Comparison of ENCODE assay signal across 23 mouse cellular contexts in the genomic region with DNA sequence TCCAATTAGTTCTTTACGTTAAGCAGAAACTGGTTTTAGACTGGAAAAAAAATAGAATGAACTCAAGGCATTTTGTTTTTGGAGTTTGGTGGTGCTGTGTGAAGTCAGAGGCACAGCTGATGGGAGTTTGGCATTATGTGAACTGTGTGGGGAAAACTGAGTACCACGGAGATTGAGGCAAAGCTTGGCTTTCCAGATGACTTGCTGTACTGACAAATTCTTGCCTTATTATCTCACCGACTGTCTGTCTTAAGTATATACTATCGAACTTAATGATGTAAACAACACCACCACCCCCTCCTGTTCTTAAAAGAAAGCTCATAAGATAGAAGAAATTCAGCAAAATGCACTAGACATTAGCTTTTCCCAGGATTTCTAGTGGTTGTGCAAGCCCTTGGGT.
DNase-seq lines count a peak whose midpoint lies in the region; ATAC-seq and TF ChIP-seq lines count a peak whose summit lies in the region.
"Had no signal": no experiment of that assay in that cellular context is flagged by ENCODE, and none has a peak within 500 bp of the region (broad histone marks: within the 10 kb centered on the region; RNA-seq: fewer than 3 reads in every experiment).

No protein-coding gene starts in this region.

- peaks cover 25% of the 10 kb centered on the region for H3K4me1 ChIP-seq in kidney, embryonic 15.5 days
- peaks cover 6% of the 10 kb centered on the region; the same call in 1 of the 2 replicates for H3K4me1 ChIP-seq in lung, embryonic 14.5 days (ENCODE audit: insufficient read depth)
- H3K4me1 ChIP-seq in lung, postnatal 0 days (ENCODE audit: insufficient read depth, low read depth, low read length), result no peaks in the 10 kb centered on the region
- H3K4me1 ChIP-seq: hindbrain, embryonic 12.5 days; hindbrain, embryonic 15.5 days had no signal

- peaks cover 56% of the 10 kb centered on the region for H3K36me3 ChIP-seq in kidney, embryonic 15.5 days
- H3K36me3 ChIP-seq in lung, embryonic 14.5 days (ENCODE audit: insufficient read depth), result peaks cover 33% of the 10 kb centered on the region
- peaks cover 14% of the 10 kb centered on the region; the same call in 1 of the 2 replicates for H3K36me3 ChIP-seq in lung, postnatal 0 days (ENCODE audit: insufficient read depth, low read length)
- H3K36me3 ChIP-seq: G1E had no signal

- peak; percentile 24 for ATAC-seq in kidney, embryonic 15.5 days (replicated peaks; ENCODE audit: low FRiP score)
- ATAC-seq in lung, embryonic 14.5 days (ENCODE audit: insufficient read depth), result peak; percentile 52; the same call in 1 of the 2 replicates
- no peak for ATAC-seq in lung, postnatal 0 days
- ATAC-seq: forebrain, embryonic 14.5 days; forebrain, postnatal 0 days; Patski had no signal

- H3K4me2 ChIP-seq in kidney, embryonic 15.5 days, result 0 out of 2 replicates have a peak overlapping the region, but pooled peaks have one; percentile 9
- no peak overlapping the region for H3K4me2 ChIP-seq in lung, embryonic 14.5 days
- H3K4me2 ChIP-seq in lung, postnatal 0 days (replicated peaks; ENCODE audit: low read depth, low read length), result no peak overlapping the region
- H3K4me2 ChIP-seq: heart, embryonic 11.5 days; hindbrain, embryonic 12.5 days; hindbrain, embryonic 15.5 days had no signal

- H3K27ac ChIP-seq in kidney, embryonic 15.5 days, result peak overlapping the region; percentile 78
- H3K27ac ChIP-seq in lung, embryonic 14.5 days (ENCODE audit: low read depth), result no peak overlapping the region; the same call in 1 of the 2 replicates
- H3K27ac ChIP-seq in lung, postnatal 0 days (ENCODE audit: low read length), result 0 out of 2 replicates have a peak overlapping the region, but pooled peaks have one; percentile 9
- H3K27ac ChIP-seq: gastrocnemius, adult 2 months; hindbrain, embryonic 12.5 days; hindbrain, embryonic 15.5 days had no signal

- no peak for DNase-seq in kidney, adult 11 months
- DNase-seq in lung, embryonic 14.5 days, result peak; percentile 30
- DNase-seq in lung, postnatal 36 days, result no peak
- no peak for DNase-seq in lung, postnatal 0 days (ENCODE audit: low spot score)
- no peak for DNase-seq in lung, adult 18-20 months
- DNase-seq: adrenal gland, postnatal 10 days; adrenal gland, postnatal 36 days; B cell, adult 2 months; cerebellum, adult 18-20 months; cerebellum, adult 9-10 months; cerebellum, postnatal 14 days; forebrain, postnatal 0 days; gastrocnemius, adult 2 months; gastrocnemius, postnatal 14 days; heart, adult 11 months had no signal

- TF ChIP-seq CTCF in lung, embryonic 14.5 days (IDR thresholded peaks at IDR 0.05; ENCODE audit: low read depth), result no peak
- no peak for TF ChIP-seq CTCF in lung, postnatal 0 days (IDR thresholded peaks at IDR 0.05)

- no peak for TF ChIP-seq EP300 in lung, postnatal 0 days (IDR thresholded peaks at IDR 0.05)

- no peak overlapping the region for H3K9ac ChIP-seq in kidney, embryonic 15.5 days
- H3K9ac ChIP-seq in lung, embryonic 14.5 days, result no peak overlapping the region
- no peak overlapping the region for H3K9ac ChIP-seq in lung, postnatal 0 days (replicated peaks; ENCODE audit: low read depth)
- H3K9ac ChIP-seq: forebrain, postnatal 0 days; hindbrain, embryonic 12.5 days; hindbrain, embryonic 15.5 days had no signal

- H3K27me3 ChIP-seq in kidney, embryonic 15.5 days, result no peaks in the 10 kb centered on the region
- no peaks in the 10 kb centered on the region for H3K27me3 ChIP-seq in lung, embryonic 14.5 days (ENCODE audit: insufficient read depth, low read length)
- H3K27me3 ChIP-seq in lung, postnatal 0 days (replicated peaks; ENCODE audit: insufficient read depth, low read length), result no peaks in the 10 kb centered on the region
- H3K27me3 ChIP-seq: CH12.LX; hindbrain, embryonic 12.5 days; hindbrain, embryonic 15.5 days; Patski had no signal

- 23% methylated on average over 4 of the region's 4 CpGs for WGBS in kidney, embryonic 15.5 days
- WGBS in lung, embryonic 14.5 days, result 29% methylated on average over 4 of the region's 4 CpGs
- WGBS in lung, postnatal 0 days, result 45% methylated on average over 4 of the region's 4 CpGs

- H3K9me3 ChIP-seq in kidney, embryonic 15.5 days (replicated peaks), result no peaks in the 10 kb centered on the region
- no peaks in the 10 kb centered on the region for H3K9me3 ChIP-seq in lung, embryonic 14.5 days (ENCODE audit: low read depth, low read length)
- no peaks in the 10 kb centered on the region for H3K9me3 ChIP-seq in lung, postnatal 0 days (ENCODE audit: low read length)
- H3K9me3 ChIP-seq: hindbrain, embryonic 12.5 days; hindbrain, embryonic 15.5 days had no signal

- no peak overlapping the region for H3K4me3 ChIP-seq in kidney, embryonic 15.5 days (replicated peaks)
- no peak overlapping the region for H3K4me3 ChIP-seq in lung, embryonic 14.5 days (ENCODE audit: low read depth, low read length)
- H3K4me3 ChIP-seq in lung, postnatal 0 days (ENCODE audit: low read depth, low read length), result no peak overlapping the region
- H3K4me3 ChIP-seq: gastrocnemius, adult 2 months; hindbrain, embryonic 12.5 days; hindbrain, embryonic 15.5 days had no signal
